Mouse (Mus musculus) hindbrain, embryonic 15.5 days (tissue): ENCODE data around the gene Eif4e1b. TPM values are rescaled to one million over a fixed set of nuclear protein-coding genes. Genes with fewer than 3 reads are reported as not detected.

Source experiments
- ATAC-seq: fragments of 200-750 bp; cut with Nextera tagmentation; 2 replicates; pipeline ENCODE4 v1.8.0; 2017; ENCODE audit warnings: low read depth, moderate number of reproducible peaks, moderate TSS enrichment; ENCODE audit not compliant: low FRiP score
- H3K27ac ChIP-seq: fragments of 300-500 bp; sonication (generic); replicated peaks from 2 replicates; pipeline ENCODE4 v1.5.1; 2015; ENCODE audit warnings: mild to moderate bottlenecking, inconsistent platforms
- H3K27me3 ChIP-seq: fragments of 300-500 bp; sonication (generic); 2 replicates; pipeline ENCODE4 v1.6.1; 2015; ENCODE audit warnings: control low read depth, inconsistent platforms
- H3K36me3 ChIP-seq: fragments of 300-500 bp; sonication (generic); 2 replicates; pipeline ENCODE4 v1.6.1; 2015; ENCODE audit warnings: control low read depth, inconsistent platforms
- H3K4me1 ChIP-seq: fragments of 300-500 bp; sonication (generic); replicated peaks from 2 replicates; pipeline ENCODE4 v1.6.1; 2015; ENCODE audit warnings: control low read depth, inconsistent platforms
- H3K4me2 ChIP-seq: fragments of 300-500 bp; sonication (generic); 2 replicates; pipeline ENCODE4 v1.6.1; 2015; ENCODE audit warnings: moderate library complexity, mild to moderate bottlenecking, inconsistent platforms
- H3K4me3 ChIP-seq: fragments of 300-500 bp; sonication (generic); 2 replicates; pipeline ENCODE4 v1.5.1; 2015; ENCODE audit warnings: mild to moderate bottlenecking, inconsistent platforms
- H3K9ac ChIP-seq: fragments of 300-500 bp; sonication (generic); 2 replicates; pipeline ENCODE4 v1.6.1; 2015; ENCODE audit warnings: inconsistent platforms
- H3K9me3 ChIP-seq: fragments of 300-500 bp; sonication (generic); 2 replicates; pipeline ENCODE4 v1.6.1; 2016; ENCODE audit warnings: control low read depth, inconsistent platforms
- WGBS: fragments of 180-500 bp; shearing (Covaris S2); methylation state at CpG from one replicate; pipeline ENCODE4 v1.1.7; 2015; 5-methylcytosine and 5-hydroxymethylcytosine counted together
- polyA plus RNA-seq: library from polyadenylated mRNA; unstranded; fragments of >200 nt; fragmentation: Nextera tagmentation; extraction: Ambion mirVana; gene quantifications from 2 replicates; pipeline ENCODE4 v1.2.1, GENCODE M21; 2015

The Eif4e1b gene
- polyA plus RNA-seq, 1 experiment from 2014 or later, result not detected

GRCm38 (mm10) chr13:54752656-54753055 is 31.1 kb upstream of the Eif4e1b start:
- Histone ChIP-seq H3K9ac (no peak overlapping the region), H3K4me1 (peaks cover 67% of the 10 kb centered on the region), H3K36me3 (no peaks in the 10 kb centered on the region), H3K27me3 (no peaks in the 10 kb centered on the region), H3K27ac (no peak overlapping the region), H3K9me3 (no peaks in the 10 kb centered on the region), H3K4me2 (no peak overlapping the region), H3K4me3 (no peak overlapping the region)
- no peak for ATAC-seq
- WGBS, result 57% methylated on average over 10 of the region's 10 CpGs

DNA sequence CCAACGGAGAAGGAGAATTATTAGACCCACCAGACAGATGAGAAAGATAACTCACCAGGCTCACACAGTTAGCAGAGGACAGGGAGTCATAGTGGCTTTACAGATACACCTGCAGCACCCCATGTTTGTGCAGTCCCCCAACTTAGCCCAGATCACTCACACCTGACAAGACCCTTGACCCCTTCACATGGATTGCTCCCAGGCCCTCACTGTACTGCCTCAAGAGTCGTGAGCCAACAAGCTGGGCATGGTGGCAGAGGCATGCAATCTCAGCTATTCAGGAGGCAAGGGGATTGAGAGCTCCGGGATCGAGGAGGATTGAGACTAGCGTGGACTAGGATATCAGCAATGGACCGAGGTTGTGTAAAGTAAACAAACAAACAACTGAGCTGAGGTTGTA is 30.1 kb upstream of the Eif4e1b start:
- no peak for ATAC-seq

GRCm38 (mm10) chr13:54754169-54755080 is 29.4 kb upstream of the Eif4e1b start:
- H3K36me3 ChIP-seq, result no peaks in the 10 kb centered on the region
- no peak overlapping the region for H3K4me3 ChIP-seq
- no peaks in the 10 kb centered on the region for H3K9me3 ChIP-seq
- no peak for ATAC-seq
- H3K9ac ChIP-seq, result no peak overlapping the region
- H3K27me3 ChIP-seq, result no peaks in the 10 kb centered on the region
- peaks cover 65% of the 10 kb centered on the region for H3K4me1 ChIP-seq
- H3K27ac ChIP-seq, result peak overlapping the region; percentile 61; the same call in 1 of the 2 replicates
- WGBS, result 38% methylated on average over 12 of the region's 12 CpGs
- H3K4me2 ChIP-seq, result no peak overlapping the region

More for the DNA sequence above, 30.1 kb upstream of the Eif4e1b start:
- H3K4me3 ChIP-seq, result no peak overlapping the region
- no peak overlapping the region for H3K27ac ChIP-seq
- H3K4me2 ChIP-seq, result no peak overlapping the region
- WGBS, result 71% methylated on average over 6 of the region's 6 CpGs
- H3K9ac ChIP-seq, result no peak overlapping the region
- no peaks in the 10 kb centered on the region for H3K9me3 ChIP-seq
- no peaks in the 10 kb centered on the region for H3K36me3 ChIP-seq
- no peaks in the 10 kb centered on the region for H3K27me3 ChIP-seq
- H3K4me1 ChIP-seq, result peaks cover 60% of the 10 kb centered on the region

DNA sequence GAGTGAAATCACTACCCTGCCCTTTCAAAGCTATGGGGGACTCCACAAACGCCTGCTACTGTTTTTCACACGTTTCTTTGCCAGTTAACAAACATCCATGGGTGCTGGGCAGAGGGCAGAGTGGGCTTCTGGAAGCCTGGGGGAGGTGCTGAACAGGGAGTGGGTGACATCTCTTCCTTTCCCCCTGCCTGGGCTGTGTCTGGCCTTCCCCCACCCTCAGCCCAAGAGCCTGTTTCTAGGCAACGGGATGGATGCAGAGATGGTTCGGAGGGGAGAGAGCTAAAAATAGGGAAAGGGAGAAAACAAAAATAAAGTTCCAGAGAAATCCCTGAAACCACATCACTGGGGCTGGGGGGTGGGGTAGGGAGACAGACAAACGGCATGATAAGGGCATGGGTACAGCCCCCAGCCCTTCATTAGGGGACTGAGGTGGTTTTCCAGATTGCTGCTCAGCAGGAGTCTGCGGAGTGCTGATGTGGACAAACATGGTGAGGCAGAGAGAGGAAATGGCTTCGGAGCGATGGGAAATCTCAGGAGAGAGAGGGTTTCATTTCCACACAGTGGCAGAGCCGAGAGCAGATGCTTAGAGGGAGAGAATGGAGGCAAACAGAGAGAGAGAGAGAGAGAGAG is 28.5 kb upstream of the Eif4e1b start:
- WGBS, result 10% methylated on average over 9 of the region's 9 CpGs
- H3K9ac ChIP-seq, result no peak overlapping the region

DNA sequence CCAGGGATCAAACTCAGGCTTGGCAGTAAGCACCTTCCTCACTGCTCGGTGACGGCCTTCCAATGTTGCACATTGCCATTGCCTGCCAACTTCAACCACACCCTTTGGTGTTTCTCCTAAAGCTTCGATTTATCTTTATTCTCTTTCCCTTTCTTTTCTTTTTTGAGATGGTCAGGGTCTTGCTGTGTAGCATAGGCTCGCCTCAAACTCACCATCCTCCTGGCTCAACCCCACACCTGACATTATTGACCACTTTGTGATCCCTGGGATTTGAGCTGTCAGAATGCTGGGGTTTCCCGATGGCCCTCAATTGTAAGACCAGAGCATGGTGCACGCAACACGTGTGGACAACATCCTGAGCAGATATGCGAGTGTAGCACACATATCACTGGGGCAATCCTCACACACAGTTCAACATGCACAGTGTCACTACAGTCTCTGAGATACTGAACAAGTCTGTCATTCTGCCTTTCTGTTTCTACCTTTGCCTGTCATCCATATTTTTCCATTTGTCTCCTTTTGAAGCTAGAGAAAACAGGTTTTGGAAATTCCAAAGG is 27.6 kb upstream of the Eif4e1b start:
- H3K36me3 ChIP-seq, result no peaks in the 10 kb centered on the region
- WGBS, result 87% methylated on average over 8 of the region's 8 CpGs
- no peak for ATAC-seq
- no peak overlapping the region for H3K9ac ChIP-seq
- H3K4me2 ChIP-seq, result no peak overlapping the region
- H3K27ac ChIP-seq, result peak overlapping the region; percentile 61; the same call in 1 of the 2 replicates
- no peaks in the 10 kb centered on the region for H3K9me3 ChIP-seq
- H3K27me3 ChIP-seq, result no peaks in the 10 kb centered on the region
- H3K4me3 ChIP-seq, result no peak overlapping the region
- H3K4me1 ChIP-seq, result peaks cover 60% of the 10 kb centered on the region

More for the DNA sequence above, 28.5 kb upstream of the Eif4e1b start:
- H3K4me3 ChIP-seq, result no peak overlapping the region
- peaks cover 65% of the 10 kb centered on the region for H3K4me1 ChIP-seq
- H3K36me3 ChIP-seq, result no peaks in the 10 kb centered on the region
- ATAC-seq, result no peak
- peak overlapping the region; percentile 61 for H3K27ac ChIP-seq
- no peaks in the 10 kb centered on the region for H3K27me3 ChIP-seq
- H3K4me2 ChIP-seq, result peak overlapping the region; percentile 25
- H3K9me3 ChIP-seq, result no peaks in the 10 kb centered on the region

- Histone ChIP-seq H3K4me3 (peak overlapping the region; percentile 39), H3K27me3 (peaks cover 5% of the 10 kb centered on the region; the same call in 1 of the 2 replicates), H3K9ac (peak overlapping the region; percentile 33), H3K9me3 (no peaks in the 10 kb centered on the region), H3K27ac (peak overlapping the region; percentile 94), H3K4me2 (peak overlapping the region; percentile 82), H3K4me1 (peaks cover 60% of the 10 kb centered on the region), H3K36me3 (no peaks in the 10 kb centered on the region)
- 20% methylated on average over 10 of the region's 10 CpGs for WGBS
- ATAC-seq, result no peak
These were observed 26.5 kb upstream of the Eif4e1b start for GRCm38 (mm10) chr13:54757093-54757830.

DNA sequence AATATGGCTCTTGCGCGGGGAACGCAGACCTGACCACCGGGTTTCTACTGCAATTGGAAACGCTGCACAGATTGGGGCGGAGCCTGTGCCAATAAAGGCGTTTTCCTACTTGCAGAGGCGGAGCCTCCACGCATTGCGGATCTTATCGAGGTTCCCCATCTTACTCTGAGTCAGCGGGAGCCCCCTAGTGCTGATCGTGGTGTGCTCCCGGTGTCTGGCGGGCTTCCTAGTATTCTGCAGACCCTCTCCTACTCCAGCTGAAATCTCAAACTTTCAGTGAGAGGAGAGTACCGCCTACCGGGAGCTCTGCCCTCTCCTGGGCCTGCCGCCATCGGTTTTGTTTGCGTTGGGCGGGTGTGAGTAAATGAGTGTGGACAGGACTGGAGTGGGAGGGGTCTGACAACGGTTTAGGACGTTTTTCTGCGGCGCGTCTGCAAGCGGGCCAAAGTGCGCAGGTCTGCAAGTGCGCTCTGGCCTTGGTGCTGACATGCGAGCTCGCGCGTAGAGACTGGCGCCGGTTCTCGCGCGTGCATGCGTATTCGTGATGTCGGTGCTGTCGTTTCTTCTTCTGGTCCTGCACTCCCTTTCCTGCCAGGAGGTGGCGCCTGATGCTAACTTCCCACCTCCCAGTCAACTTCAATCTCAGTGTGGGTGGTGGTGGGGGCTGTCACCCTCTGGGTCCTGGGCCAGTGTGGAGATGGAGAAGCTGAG is 25.6 kb upstream of the Eif4e1b start:
- no peaks in the 10 kb centered on the region for H3K36me3 ChIP-seq
- ATAC-seq, result peak; percentile 86
- peak overlapping the region; percentile 36 for H3K9ac ChIP-seq
- peaks cover 53% of the 10 kb centered on the region for H3K4me1 ChIP-seq
- H3K27me3 ChIP-seq, result peaks cover 12% of the 10 kb centered on the region
- under 1% methylated on average over 43 of the region's 43 CpGs for WGBS
- H3K4me3 ChIP-seq, result peak overlapping the region; percentile 39
- H3K4me2 ChIP-seq, result peak overlapping the region; percentile 82
- H3K27ac ChIP-seq, result peak overlapping the region; percentile 94
- H3K9me3 ChIP-seq, result no peaks in the 10 kb centered on the region

DNA sequence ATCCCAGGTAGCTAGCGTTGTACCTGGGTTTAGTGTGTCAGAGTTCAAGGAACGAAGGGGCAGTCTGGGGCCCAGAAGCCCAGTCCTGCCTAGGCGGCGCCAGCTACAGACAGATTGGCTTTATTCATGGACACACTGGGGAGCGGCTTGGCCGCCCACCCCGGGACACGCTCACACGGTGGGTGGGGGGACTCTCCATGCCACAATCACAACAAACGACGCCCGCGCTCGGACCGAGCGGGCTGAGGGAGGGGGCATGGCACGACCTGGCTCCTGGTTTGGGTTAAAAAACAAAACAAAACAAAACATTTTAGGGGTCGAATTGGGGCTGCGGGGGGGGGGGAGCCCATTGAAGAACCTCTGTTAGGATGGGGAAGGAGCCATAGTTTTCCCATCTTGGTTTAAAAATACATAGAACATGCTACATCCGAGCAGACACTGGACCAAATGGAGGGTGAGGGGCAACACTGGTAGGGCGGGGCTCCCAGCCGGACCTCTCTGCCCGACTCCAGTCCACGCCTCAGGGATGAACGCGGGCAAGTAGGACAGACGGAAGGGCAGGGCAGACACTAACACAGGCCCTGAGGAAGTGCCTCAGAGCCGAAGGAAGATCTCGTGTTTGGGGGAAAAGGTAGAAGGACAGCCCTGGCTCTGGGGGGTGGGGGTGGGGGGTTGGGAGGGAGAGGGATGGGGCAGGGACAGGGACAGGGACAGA is 24.9 kb upstream of the Eif4e1b start:
- Histone ChIP-seq H3K36me3 (no peaks in the 10 kb centered on the region), H3K4me1 (peaks cover 51% of the 10 kb centered on the region), H3K27me3 (peaks cover 19% of the 10 kb centered on the region), H3K9me3 (no peaks in the 10 kb centered on the region), H3K9ac (peak overlapping the region; percentile 36), H3K27ac (peak overlapping the region; percentile 94), H3K4me2 (peak overlapping the region; percentile 82), H3K4me3 (peak overlapping the region; percentile 39)
- ATAC-seq, result peak; percentile 40; the same call in 1 of the 2 replicates
- WGBS, result under 1% methylated on average over 29 of the region's 29 CpGs

DNA sequence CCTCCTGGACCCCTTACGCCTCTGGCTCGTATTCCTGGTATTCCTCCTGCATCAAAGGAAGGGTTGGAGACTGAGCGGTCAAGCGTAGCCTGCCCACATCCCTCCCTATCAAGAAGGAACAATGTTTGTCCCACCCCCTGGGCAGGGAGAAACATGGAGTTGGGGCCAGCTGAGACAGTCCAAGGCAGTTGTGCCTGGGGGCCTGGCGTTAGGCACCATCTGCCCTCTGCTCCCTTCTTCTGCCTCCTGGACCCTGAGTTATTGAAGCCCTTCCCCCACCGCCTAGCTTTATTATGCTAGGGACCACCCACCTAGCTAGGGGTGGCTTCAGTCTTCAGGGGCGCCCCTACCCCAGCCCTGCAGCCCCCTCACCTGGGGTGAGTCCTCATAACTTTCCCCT is 24.3 kb upstream of the Eif4e1b start:
- Histone ChIP-seq H3K4me1 (peaks cover 48% of the 10 kb centered on the region), H3K9ac (peak overlapping the region; percentile 36), H3K9me3 (no peaks in the 10 kb centered on the region), H3K4me2 (peak overlapping the region; percentile 82), H3K27ac (peak overlapping the region; percentile 94), H3K4me3 (peak overlapping the region; percentile 39; the same call in 1 of the 2 replicates), H3K36me3 (no peaks in the 10 kb centered on the region), H3K27me3 (peaks cover 25% of the 10 kb centered on the region)
- peak; percentile 1; the same call in 1 of the 2 replicates for ATAC-seq
- WGBS, result 6% methylated on average over 7 of the region's 7 CpGs

DNA sequence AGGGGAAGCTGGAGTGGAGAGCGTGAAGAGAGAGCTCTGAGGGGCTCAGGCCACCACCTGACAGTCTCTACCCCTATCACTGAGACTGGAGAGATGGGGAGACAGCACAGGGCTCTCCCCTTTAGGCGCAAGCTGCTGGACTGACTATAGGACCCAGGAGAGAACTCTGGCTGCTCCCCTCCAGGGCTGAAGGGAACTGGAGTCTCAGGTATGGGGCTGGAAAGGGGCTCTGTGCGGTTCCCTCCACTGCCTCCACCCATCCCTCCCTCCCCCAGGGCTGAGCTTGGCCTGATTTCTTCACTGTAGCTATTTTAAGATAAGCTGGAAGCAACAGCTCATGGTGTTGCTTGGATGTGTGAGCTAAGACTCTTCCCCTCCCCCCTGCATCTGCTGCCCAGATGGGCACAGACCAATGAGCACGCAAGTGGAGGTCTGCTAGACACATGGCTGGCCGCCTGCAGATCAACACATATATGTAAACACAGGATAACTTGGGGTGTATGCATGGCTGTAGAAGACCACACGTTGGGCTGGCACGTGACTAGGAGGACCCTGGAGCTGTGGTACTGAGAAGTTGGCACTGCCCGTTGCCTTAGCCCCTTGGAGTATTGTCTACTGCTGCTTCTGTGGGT is 23.5 kb upstream of the Eif4e1b start:
- H3K4me3 ChIP-seq, result no peak overlapping the region
- no peak overlapping the region for H3K9ac ChIP-seq
- no peak for ATAC-seq
- WGBS, result 52% methylated on average over 8 of the region's 8 CpGs
- H3K4me2 ChIP-seq, result no peak overlapping the region
- H3K9me3 ChIP-seq, result no peaks in the 10 kb centered on the region
- H3K4me1 ChIP-seq, result peaks cover 48% of the 10 kb centered on the region
- H3K36me3 ChIP-seq, result no peaks in the 10 kb centered on the region
- H3K27me3 ChIP-seq, result peaks cover 33% of the 10 kb centered on the region
- H3K27ac ChIP-seq, result 0 out of 2 replicates have a peak overlapping the region, but pooled peaks have one; percentile 14
